Mouse (Mus musculus): Measurements from ENCODE around the gene Fam117a. TPM values are rescaled to one million over a fixed set of nuclear protein-coding genes. Genes with fewer than 3 reads are reported as not detected.

The Fam117a gene
- polyA plus RNA-seq (2016; fragmentation: Nextera tagmentation; extraction: Ambion mirVana) = 59.0 and 62.7 TPM in 2 replicates

DNA sequence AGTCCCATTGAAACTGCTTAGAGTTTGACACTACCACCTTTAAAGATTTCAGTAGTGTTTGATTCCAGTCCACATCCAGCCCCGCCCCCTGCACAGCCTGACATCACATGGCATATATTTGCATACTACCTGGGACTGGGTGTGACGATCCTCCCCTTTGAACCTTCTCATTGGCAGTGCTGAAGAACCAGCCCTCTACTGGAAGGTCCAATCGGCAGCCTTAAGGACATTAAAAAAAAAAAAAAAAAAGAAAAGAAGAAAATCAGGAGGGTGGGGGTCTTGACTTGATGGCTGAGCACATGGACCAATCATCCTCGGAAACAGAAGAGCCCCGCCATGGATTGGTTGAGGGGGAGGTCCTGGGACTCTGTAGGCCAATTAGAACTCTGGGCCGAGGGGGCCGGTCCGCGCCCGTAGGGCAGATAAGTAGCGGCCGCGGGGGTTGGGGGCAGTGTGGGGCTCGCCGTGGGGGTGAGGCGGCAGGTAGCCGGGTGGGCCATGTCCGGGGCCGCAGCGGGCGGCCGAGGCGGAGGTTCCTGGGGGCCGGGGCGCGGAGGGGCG lies at the start of gene Fam117a:
Gene Fam117a (plus strand): TSS at position 451 of the 561 bp plus-strand sequence.
- WGBS (ENCODE audit: insufficient replicate concordance) = 0% methylated on average over 25 of the region's 27 CpGs
- ATAC-seq = peak; percentile 80
- H3K4me1 ChIP-seq = peaks cover 76% of the 10 kb centered on the region

DNA sequence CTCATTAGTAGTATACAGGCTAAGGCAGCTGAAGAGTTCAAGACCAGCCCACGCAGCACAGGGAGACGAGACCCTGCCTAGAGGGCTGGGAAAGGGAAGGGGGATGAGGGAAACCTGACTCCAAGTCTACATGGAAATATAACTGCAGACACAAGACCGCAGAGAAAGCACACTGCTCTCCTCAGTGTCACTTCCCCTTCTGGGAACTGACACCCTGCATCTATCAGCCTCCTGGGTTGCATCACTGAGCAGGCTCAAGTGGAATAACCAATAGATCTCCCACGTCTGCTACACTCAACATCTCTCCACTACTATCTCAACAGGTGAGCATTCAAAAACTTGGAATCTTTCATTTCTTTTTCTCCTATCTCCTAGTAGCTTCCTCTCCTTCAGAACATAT lies 44.8 kb upstream of the Fam117a start:
- H3K27me3 ChIP-seq (replicated peaks) = no peaks in the 10 kb centered on the region
- no peak overlapping the region for H3K27ac ChIP-seq
- ATAC-seq = no peak
- H3K9me3 ChIP-seq (replicated peaks) = no peaks in the 10 kb centered on the region
- H3K4me3 ChIP-seq = no peak overlapping the region
- no peaks in the 10 kb centered on the region; the same call in none of the 2 replicates for H3K4me1 ChIP-seq
- peaks cover 95% of the 10 kb centered on the region for H3K36me3 ChIP-seq
- no peak overlapping the region for H3K9ac ChIP-seq
- 47% methylated on average over 4 of the region's 4 CpGs for WGBS (ENCODE audit: insufficient replicate concordance)
- no peak overlapping the region for H3K4me2 ChIP-seq

More for the DNA sequence above, at the start of gene Fam117a:
- Histone ChIP-seq H3K4me3 (peak within 1 kb of the TSS; percentile 98), H3K36me3 (peaks cover 18% of the 10 kb centered on the region), H3K9ac (peak within 1 kb of the TSS; percentile 99), H3K27ac (peak within 1 kb of the TSS; percentile 99), H3K4me2 (peak within 1 kb of the TSS; percentile 75), H3K9me3 (replicated peaks) (no peaks in the 10 kb centered on the region), H3K27me3 (replicated peaks) (no peaks in the 10 kb centered on the region)

DNA sequence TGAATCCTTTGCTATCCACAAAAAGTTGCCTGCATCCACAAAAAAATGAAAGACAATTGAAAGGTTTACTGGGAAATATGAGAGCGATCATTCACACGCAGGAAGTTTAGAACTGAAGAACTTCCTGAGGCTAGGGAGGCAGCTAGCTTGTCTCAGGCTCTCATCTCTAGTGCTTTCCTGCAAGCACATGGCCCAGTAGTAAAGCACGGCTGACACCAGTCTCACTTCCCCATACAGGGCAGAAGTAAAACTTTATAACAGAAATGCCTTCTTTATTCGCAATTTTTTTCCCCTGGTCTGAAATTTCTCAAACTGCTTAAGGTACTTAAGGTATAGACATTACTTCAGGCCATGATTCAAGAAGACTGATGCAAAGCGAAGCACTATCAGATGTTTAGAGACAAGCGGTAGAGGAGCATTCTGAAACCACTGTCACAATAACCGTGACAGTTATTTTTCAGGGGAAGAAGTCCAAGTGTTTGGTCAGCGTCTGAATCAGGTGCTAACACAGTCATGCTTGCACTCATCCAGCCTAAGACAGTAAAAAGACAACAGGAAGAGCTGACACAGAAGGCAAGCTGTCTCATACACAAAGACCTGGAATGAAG lies 43.7 kb upstream of the Fam117a start:
- Histone ChIP-seq H3K4me3 (no peak overlapping the region), H3K36me3 (peaks cover 95% of the 10 kb centered on the region), H3K27ac (peak overlapping the region; percentile 24), H3K27me3 (replicated peaks) (no peaks in the 10 kb centered on the region), H3K4me1 (no peaks in the 10 kb centered on the region; the same call in none of the 2 replicates), H3K9ac (no peak overlapping the region), H3K4me2 (no peak overlapping the region), H3K9me3 (replicated peaks) (no peaks in the 10 kb centered on the region)
- WGBS (ENCODE audit: insufficient replicate concordance) = 43% methylated on average over 8 of the region's 8 CpGs
- no peak for ATAC-seq

DNA sequence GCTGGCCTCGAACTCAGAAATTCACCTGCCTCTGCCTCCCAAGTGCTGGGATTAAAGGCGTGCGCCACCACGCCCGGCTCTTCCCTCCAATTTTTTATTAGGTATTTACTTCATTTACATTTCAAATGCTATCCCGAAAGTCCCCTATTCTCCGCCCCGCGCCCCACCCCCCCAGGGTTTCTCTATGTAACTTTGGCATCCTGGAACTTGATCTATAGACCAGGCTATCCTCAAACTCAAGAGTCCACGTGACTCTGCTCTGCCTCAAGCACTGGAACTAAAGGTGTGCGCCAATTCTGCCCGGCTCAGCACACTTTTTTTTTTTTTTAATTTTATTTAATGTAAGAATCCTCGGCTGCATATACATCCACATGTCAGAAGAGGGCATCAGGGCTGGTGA lies 41.1 kb upstream of the Fam117a start:
- H3K36me3 ChIP-seq = peaks cover 94% of the 10 kb centered on the region

DNA sequence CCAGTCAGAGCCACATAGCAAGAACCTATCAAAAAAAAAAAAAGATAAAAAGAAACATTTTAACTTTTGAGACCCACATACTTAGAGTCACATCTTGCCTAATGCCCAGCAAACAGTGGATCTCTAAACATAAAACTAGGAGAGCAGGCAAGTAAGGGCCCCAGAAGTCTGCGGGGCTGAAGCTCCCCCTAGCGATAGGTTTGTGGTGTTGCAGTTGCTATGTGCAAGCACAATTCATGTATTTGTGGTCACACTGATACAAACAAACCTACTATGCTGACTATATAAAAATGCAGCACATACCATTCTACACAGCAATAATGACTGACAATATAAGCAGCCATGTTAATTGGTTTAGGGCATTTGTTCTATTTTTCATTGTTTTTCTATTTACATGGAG lies 38.7 kb upstream of the Fam117a start:
- Histone ChIP-seq H3K4me1 (no peaks in the 10 kb centered on the region; the same call in none of the 2 replicates), H3K4me3 (no peak overlapping the region), H3K9me3 (replicated peaks) (no peaks in the 10 kb centered on the region), H3K4me2 (no peak overlapping the region), H3K9ac (no peak overlapping the region), H3K27ac (no peak overlapping the region), H3K36me3 (peaks cover 94% of the 10 kb centered on the region), H3K27me3 (replicated peaks) (no peaks in the 10 kb centered on the region)
- WGBS (ENCODE audit: insufficient replicate concordance) = 5% methylated on average over 2 of the region's 2 CpGs
- ATAC-seq = peak; percentile 27; the same call in 1 of the 2 replicates

More for the DNA sequence above, 41.1 kb upstream of the Fam117a start:
- ATAC-seq = no peak
- Histone ChIP-seq H3K27ac (no peak overlapping the region), H3K9ac (no peak overlapping the region), H3K27me3 (replicated peaks) (no peaks in the 10 kb centered on the region), H3K9me3 (replicated peaks) (no peaks in the 10 kb centered on the region), H3K4me3 (no peak overlapping the region), H3K4me1 (no peaks in the 10 kb centered on the region; the same call in none of the 2 replicates), H3K4me2 (no peak overlapping the region)
- 93% methylated on average over 13 of the region's 13 CpGs for WGBS (ENCODE audit: insufficient replicate concordance)

DNA sequence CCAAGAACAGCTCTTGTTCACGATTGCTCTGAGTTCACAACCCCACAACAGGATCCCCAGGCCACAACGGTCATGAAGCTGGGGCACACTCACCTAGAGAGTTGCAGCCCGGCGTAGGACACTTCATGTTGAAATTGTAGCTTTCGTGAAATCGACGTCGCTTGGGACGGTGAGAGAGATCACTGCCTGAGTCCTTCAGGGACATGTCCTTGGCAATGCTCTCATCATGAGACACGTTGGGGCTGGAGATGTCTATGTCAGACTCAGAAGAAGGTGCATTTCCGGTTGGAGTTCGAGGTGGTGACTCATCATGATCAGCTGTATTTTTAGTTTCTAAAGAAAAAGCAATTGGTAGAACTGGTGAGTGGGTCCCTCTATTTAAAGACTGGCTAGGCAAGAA lies 36.9 kb upstream of the Fam117a start:
- H3K4me1 ChIP-seq = no peaks in the 10 kb centered on the region
- ATAC-seq = no peak
- 82% methylated on average over 12 of the region's 12 CpGs for WGBS (ENCODE audit: insufficient replicate concordance)
- no peak overlapping the region for H3K4me3 ChIP-seq
- no peaks in the 10 kb centered on the region for H3K27me3 ChIP-seq (replicated peaks)
- H3K36me3 ChIP-seq = peaks cover 94% of the 10 kb centered on the region
- no peaks in the 10 kb centered on the region for H3K9me3 ChIP-seq (replicated peaks)
- no peak overlapping the region for H3K27ac ChIP-seq
- no peak overlapping the region for H3K4me2 ChIP-seq
- no peak overlapping the region for H3K9ac ChIP-seq

DNA sequence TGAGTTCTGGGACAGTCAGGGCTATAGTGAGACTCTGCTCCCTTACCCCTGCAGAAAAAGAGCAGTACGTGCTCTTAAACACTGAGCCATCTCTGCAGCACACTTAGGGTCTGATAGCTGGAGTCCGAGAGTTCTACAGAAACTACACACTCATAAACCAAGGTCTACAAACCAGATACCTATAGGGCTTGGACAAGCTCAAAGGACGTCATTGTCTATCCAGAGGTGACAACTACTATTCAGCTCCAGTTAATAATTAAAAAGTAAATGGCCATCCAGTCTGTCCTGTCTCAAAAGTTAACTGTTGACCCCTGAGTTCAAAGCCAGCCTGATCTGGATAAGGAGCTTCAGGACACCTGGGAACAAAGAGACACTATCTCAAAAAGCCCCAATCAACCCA lies 35.0 kb upstream of the Fam117a start:
- Histone ChIP-seq H3K9ac (no peak overlapping the region), H3K4me3 (no peak overlapping the region), H3K4me2 (no peak overlapping the region), H3K27ac (no peak overlapping the region), H3K9me3 (replicated peaks) (no peaks in the 10 kb centered on the region), H3K27me3 (replicated peaks) (no peaks in the 10 kb centered on the region), H3K36me3 (peaks cover 98% of the 10 kb centered on the region), H3K4me1 (peaks cover 5% of the 10 kb centered on the region; the same call in 1 of the 2 replicates)
- 90% methylated on average over 3 of the region's 3 CpGs for WGBS (ENCODE audit: insufficient replicate concordance)
- ATAC-seq = no peak

DNA sequence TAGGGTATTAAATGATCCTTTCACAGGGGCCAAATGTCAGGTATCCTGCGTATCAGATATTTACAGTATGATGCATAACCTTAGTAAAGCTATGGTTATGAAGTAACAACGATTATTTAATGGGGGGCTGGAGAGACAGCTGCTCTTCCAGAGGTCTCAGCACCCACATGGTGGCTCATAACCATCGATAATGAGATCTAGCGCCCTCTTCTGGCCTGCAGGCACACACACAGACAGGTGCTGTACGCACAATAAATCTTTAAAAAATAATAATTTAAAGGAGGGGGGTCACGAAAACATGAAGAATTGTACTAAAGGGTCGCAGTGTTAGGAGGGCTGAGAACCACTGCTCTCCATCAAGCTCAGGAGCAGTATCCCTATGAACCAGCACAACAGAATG lies 31.2 kb upstream of the Fam117a start:
- WGBS (ENCODE audit: insufficient replicate concordance) = 86% methylated on average over 7 of the region's 7 CpGs
- Histone ChIP-seq H3K27me3 (replicated peaks) (no peaks in the 10 kb centered on the region), H3K4me1 (peaks cover 24% of the 10 kb centered on the region), H3K4me2 (no peak overlapping the region), H3K4me3 (no peak overlapping the region), H3K36me3 (peaks cover 71% of the 10 kb centered on the region), H3K27ac (no peak overlapping the region), H3K9me3 (replicated peaks) (no peaks in the 10 kb centered on the region), H3K9ac (no peak overlapping the region)
- ATAC-seq = no peak

DNA sequence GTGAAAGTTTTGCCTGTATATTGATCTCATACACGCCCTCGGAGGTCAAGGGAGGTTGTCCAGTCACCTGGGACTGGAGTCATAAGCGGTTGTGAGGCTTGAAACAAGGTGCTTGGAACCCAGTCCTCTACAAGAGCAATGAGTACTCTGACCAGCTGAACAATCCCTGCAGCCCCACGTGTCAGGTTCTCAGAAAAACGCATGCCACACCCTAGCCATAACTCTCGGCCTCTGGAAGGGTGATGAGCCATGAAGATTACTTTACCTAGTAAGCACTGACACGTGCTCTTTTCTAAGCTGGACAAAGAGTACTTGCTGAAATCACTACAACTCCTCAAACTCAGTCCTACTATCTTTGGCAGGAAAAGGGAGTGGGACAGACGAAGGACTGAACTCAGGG lies 29.3 kb upstream of the Fam117a start:
- peaks cover 52% of the 10 kb centered on the region for H3K36me3 ChIP-seq
- 54% methylated on average over 8 of the region's 8 CpGs for WGBS (ENCODE audit: insufficient replicate concordance)
- peak overlapping the region; percentile 11; the same call in 1 of the 2 replicates for H3K27ac ChIP-seq
- H3K4me1 ChIP-seq = peaks cover 39% of the 10 kb centered on the region
- H3K9ac ChIP-seq = no peak overlapping the region
- H3K9me3 ChIP-seq (replicated peaks) = no peaks in the 10 kb centered on the region
- H3K27me3 ChIP-seq (replicated peaks) = no peaks in the 10 kb centered on the region
- 0 out of 2 replicates have a peak overlapping the region, but pooled peaks have one; percentile 11 for H3K4me3 ChIP-seq
- peak overlapping the region; percentile 87 for H3K4me2 ChIP-seq
- no peak for ATAC-seq

DNA sequence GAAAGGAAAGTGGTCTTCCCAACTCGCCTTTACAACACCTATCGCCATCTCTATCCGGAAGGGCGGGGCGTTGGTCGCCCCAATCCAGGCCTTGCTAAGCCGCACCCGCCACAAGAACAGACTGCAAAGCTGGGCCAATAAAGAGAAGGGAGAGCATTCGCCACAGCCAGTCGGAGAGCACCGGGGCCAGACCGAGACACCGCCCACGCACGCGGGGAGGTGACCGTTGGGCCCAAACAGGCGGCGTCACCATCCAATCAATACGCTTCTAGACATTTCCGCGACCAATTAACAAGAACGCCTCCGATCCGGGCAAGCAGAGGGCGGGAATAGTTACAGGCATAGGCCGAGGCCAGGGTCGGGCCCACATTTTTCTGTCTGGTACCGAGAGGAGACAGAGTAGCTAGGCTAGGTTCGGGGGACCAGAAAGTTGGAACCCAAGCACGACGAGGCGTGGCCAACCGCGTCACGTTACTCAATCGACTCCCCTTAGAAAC lies 27.3 kb upstream of the Fam117a start:
- H3K27me3 ChIP-seq (replicated peaks) = no peaks in the 10 kb centered on the region
- H3K9me3 ChIP-seq (replicated peaks) = no peaks in the 10 kb centered on the region
- ATAC-seq = peak; percentile 94
- peaks cover 54% of the 10 kb centered on the region for H3K4me1 ChIP-seq
- H3K27ac ChIP-seq = peak overlapping the region; percentile 97
- peaks cover 31% of the 10 kb centered on the region for H3K36me3 ChIP-seq
- H3K9ac ChIP-seq = peak overlapping the region; percentile 95
- under 1% methylated on average over 37 of the region's 37 CpGs for WGBS (ENCODE audit: insufficient replicate concordance)
- H3K4me2 ChIP-seq = peak overlapping the region; percentile 87
- peak overlapping the region; percentile 86 for H3K4me3 ChIP-seq

DNA sequence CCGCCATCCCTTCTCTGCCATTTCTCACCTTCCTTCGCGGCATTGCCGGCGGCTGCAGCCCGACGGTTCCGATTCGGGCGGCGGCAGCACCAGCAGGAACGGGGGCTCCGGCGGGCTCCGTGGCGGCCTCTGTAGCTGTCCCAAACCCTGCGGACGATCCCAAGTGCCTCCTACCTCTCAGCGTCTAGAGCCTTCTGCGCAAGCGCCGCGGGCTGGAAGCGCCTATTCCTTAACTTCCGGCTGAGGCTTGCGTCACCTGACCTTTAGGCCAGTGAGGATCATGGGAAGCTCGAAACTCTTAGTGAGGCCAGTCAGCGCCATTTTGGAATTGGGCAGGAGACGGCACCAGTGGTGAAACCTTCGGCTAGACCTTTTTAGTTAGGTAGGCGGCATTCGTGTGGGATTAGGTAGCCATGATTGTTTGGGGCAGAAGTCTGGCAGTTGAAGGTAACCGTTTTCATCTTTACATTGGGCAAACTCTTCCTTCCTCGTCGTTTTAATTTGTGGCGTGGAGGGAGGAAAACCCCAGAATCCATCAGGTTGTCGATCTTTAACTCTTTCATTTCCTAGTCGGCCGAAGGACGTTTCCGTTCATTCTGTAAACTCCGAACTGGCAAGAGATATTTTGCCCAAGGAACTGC lies 26.7 kb upstream of the Fam117a start, which contains the start of gene Kat7:
Gene Kat7 (minus strand): TSS at position 240 of the 641 bp plus-strand sequence.
- Histone ChIP-seq H3K27ac (peak within 1 kb of the TSS; percentile 97), H3K4me2 (peak within 1 kb of the TSS; percentile 87), H3K9me3 (replicated peaks) (no peaks in the 10 kb centered on the region), H3K36me3 (peaks cover 26% of the 10 kb centered on the region), H3K27me3 (replicated peaks) (no peaks in the 10 kb centered on the region), H3K4me3 (peak within 1 kb of the TSS; percentile 86), H3K4me1 (peaks cover 59% of the 10 kb centered on the region), H3K9ac (peak within 1 kb of the TSS; percentile 95)
- peak; percentile 88 for ATAC-seq
- under 1% methylated on average over 42 of the region's 42 CpGs for WGBS (ENCODE audit: insufficient replicate concordance)
